Mouse (Mus musculus) liver, embryonic 14 days (tissue): ENCODE data around the gene Grik4. TPM values are rescaled to one million over a fixed set of nuclear protein-coding genes. Genes with fewer than 3 reads are reported as not detected.

Experiments used
- polyA plus RNA-seq: library from polyadenylated mRNA; depleted of rRNA; stranded (reverse); fragments of >200 nt; gene quantifications from 2 replicates; pipeline ENCODE4 v1.2.3, GENCODE M21; 2012; rRNA removed

Gene Grik4
- polyA plus RNA-seq, result 0.34 and 0.44 TPM in 2 replicates

DNA sequence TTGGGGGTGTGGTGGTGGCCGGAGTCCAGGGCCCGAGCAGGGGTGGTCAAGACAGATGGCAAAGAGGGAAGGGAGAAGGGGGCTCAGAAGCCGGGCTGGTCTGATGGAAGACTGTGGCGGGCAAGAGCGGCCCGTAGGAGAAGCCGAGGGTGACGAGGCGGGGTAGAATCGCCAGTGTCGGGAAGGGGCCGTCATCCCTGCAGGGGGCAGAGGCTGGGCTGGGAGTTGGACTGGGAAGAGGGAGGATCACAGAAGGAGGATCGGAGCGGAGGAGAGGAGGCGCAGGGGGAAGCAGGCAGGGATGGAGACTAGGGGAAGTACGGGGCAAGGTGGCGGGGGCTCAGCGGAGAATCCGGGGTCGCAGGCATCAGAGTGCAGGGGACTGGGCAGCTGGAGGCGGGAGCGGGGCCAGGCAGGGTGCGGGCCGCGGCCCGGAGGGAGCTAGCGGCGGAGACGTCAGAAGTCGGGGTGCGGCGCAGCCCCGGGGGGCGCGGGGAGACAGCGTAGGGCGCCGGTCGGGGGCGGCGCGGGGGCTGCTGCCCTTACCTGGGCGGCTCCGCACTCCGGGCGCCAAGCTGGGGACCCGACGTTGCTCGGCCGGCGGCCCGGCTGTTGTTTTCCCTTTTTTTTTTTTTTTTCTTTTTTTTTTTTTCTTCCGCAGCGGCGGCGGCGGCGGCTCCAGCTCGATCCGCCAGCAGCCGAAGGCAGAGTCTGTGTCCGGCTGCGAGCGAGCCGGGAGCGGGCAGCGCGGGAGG is at the start of gene Grik4:
Gene Grik4, minus strand, starts transcription at position 713 of the 755 bp plus-strand sequence.

GRCm38 (mm10) chr9:42507709-42508108 is 436.6 kb downstream of the Grik4 start, which contains the start of gene Tbcel:
Gene Tbcel, minus strand, starts transcription at chr9:42507809.

Other genes starting within 250 kb of the Grik4 start
- 7.1 and 10.1 TPM in 2 replicates for gene Arhgef12, start 162.7 kb upstream of the Grik4 start, polyA plus RNA-seq
- gene Tmem136, start 172.1 kb upstream of the Grik4 start, polyA plus RNA-seq, result 0.91 and 0.94 TPM in 2 replicates